Mouse (Mus musculus) C2C12 (cell line): ENCODE results near the gene Emg1.

Experiments used
- CEBPB ChIP-seq: IDR thresholded peaks from one replicate; pipeline ENCODE4 v1.6.1; 2011; ENCODE audit warnings: low read depth, mild to moderate bottlenecking, control low read depth, moderate library complexity
- CTCF ChIP-seq: IDR thresholded peaks from one replicate; pipeline ENCODE4 v1.5.1; 2011; ENCODE audit not compliant: control insufficient read depth, insufficient read depth, insufficient read length
- MAX ChIP-seq: IDR thresholded peaks from one replicate; pipeline ENCODE4 v1.6.1; 2011; ENCODE audit warnings: mild to moderate bottlenecking, control low read depth
- MYOD1 ChIP-seq: IDR thresholded peaks from one replicate; pipeline ENCODE4 v1.6.1; 2011; ENCODE audit warnings: low read depth; ENCODE audit not compliant: control insufficient read depth, insufficient read length
- USF1 ChIP-seq: IDR thresholded peaks from one replicate; pipeline ENCODE4 v1.6.1; 2011; ENCODE audit warnings: low read depth, mild to moderate bottlenecking, control low read depth, moderate library complexity

- no peak for TF ChIP-seq USF1
- no peak for TF ChIP-seq CTCF
- TF ChIP-seq MAX, result no peak
- TF ChIP-seq CEBPB, result no peak
- TF ChIP-seq MYOD1, result no peak
Observed at GRCm38 (mm10) chr6:124670281-124670900, 41.6 kb downstream of the Emg1 start.
